Mouse (Mus musculus) intestine, embryonic 15.5 days (tissue): ENCODE results near the gene Spsb1. TPM values are rescaled to one million over a fixed set of nuclear protein-coding genes. Genes with fewer than 3 reads are reported as not detected.

Source experiments
- ATAC-seq: fragments of 200-750 bp; cut with Nextera tagmentation; 2 replicates; pipeline ENCODE4 v1.8.0; 2017; ENCODE audit warnings: moderate TSS enrichment, moderate library complexity
- H3K27ac ChIP-seq: fragments of 300-500 bp; sonication (generic); 2 replicates; pipeline ENCODE4 v1.5.1; 2015; ENCODE audit warnings: mild to moderate bottlenecking, inconsistent platforms
- H3K27me3 ChIP-seq: fragments of 300-500 bp; sonication (generic); replicated peaks from 2 replicates; pipeline ENCODE4 v1.6.1; 2015; ENCODE audit warnings: inconsistent platforms
- H3K36me3 ChIP-seq: fragments of 300-500 bp; sonication (generic); 2 replicates; pipeline ENCODE4 v1.6.1; 2015; ENCODE audit warnings: inconsistent platforms
- H3K4me1 ChIP-seq: fragments of 300-500 bp; sonication (generic); replicated peaks from 2 replicates; pipeline ENCODE4 v1.6.1; 2015; ENCODE audit warnings: inconsistent platforms
- H3K4me2 ChIP-seq: fragments of 300-500 bp; sonication (generic); replicated peaks from 2 replicates; pipeline ENCODE4 v1.6.1; 2015; ENCODE audit warnings: mild to moderate bottlenecking, inconsistent platforms
- H3K4me3 ChIP-seq: fragments of 300-500 bp; sonication (generic); replicated peaks from 2 replicates; pipeline ENCODE4 v1.5.1; 2015; ENCODE audit warnings: inconsistent platforms
- H3K9ac ChIP-seq: fragments of 300-500 bp; sonication (generic); 2 replicates; pipeline ENCODE4 v1.6.1; 2015; ENCODE audit warnings: inconsistent platforms
- H3K9me3 ChIP-seq: fragments of 300-500 bp; sonication (generic); 2 replicates; pipeline ENCODE4 v1.6.1; 2016; ENCODE audit warnings: inconsistent platforms
- WGBS: fragments of 180-500 bp; shearing (Covaris S2); methylation state at CpG from one replicate; pipeline ENCODE4 v1.1.7; 2015; 5-methylcytosine and 5-hydroxymethylcytosine counted together
- polyA plus RNA-seq: library from polyadenylated mRNA; unstranded; fragments of >200 nt; fragmentation: Nextera tagmentation; extraction: Ambion mirVana; gene quantifications from 2 replicates; pipeline ENCODE4 v1.2.1, GENCODE M21; 2015

Gene Spsb1
- polyA plus RNA-seq, 1 experiment from 2014 or later: 18.2 TPM

DNA sequence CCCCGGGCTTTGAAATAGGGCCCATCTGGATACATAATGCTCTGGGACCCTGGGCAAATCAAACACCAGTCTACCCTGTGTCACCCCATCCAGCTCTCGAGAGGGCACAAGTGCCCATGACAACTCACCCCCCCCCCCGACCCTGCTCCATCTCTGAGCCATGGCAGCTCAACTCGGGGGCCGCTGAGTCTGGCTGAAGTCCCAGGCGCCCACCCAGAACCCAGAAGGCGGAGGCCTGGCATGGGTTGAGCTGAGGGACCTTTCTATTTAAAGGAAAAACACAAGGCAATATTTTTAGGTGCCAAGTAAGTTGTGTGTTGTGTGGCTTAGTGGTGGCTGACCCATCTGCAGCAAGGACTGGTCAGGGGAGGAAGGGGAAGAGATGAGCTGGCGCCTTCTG is 9.4 kb upstream of the Spsb1 start:
- H3K9ac ChIP-seq: no peak overlapping the region
- 88% methylated on average over 8 of the region's 8 CpGs for WGBS
- H3K27me3 ChIP-seq: no peaks in the 10 kb centered on the region
- no peak for ATAC-seq
- H3K4me2 ChIP-seq: no peak overlapping the region
- no peaks in the 10 kb centered on the region for H3K36me3 ChIP-seq
- H3K4me3 ChIP-seq: no peak overlapping the region
- peaks cover 21% of the 10 kb centered on the region for H3K4me1 ChIP-seq
- H3K27ac ChIP-seq: no peak overlapping the region
- H3K9me3 ChIP-seq: no peaks in the 10 kb centered on the region

DNA sequence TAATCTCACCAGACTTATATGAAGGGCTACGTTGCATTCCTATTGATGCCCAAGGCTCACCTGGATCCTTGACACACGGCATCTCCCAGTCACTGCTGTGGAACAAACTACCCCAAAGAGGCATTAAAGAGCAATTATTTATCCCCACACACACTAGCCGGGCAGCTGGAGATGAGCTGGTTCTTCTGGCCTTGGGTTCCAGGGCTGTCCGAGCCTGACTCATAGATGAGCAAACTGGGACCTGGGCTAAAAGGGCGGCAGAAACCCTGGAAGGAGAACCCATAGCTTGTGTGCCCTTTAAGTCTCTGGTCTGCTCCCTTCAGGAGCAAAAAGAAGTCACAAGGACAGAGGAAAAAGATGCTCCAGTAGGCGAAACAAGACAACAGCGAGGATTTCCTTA is 5.5 kb upstream of the Spsb1 start:
- H3K9ac ChIP-seq: no peak overlapping the region
- no peak for ATAC-seq
- no peak overlapping the region for H3K4me2 ChIP-seq
- H3K27me3 ChIP-seq: peaks cover 5% of the 10 kb centered on the region; the same call in 1 of the 2 replicates
- WGBS: 89% methylated on average over 7 of the region's 7 CpGs
- peaks cover 12% of the 10 kb centered on the region for H3K4me1 ChIP-seq
- no peak overlapping the region for H3K27ac ChIP-seq
- no peak overlapping the region for H3K4me3 ChIP-seq
- no peaks in the 10 kb centered on the region for H3K36me3 ChIP-seq
- H3K9me3 ChIP-seq: no peaks in the 10 kb centered on the region

DNA sequence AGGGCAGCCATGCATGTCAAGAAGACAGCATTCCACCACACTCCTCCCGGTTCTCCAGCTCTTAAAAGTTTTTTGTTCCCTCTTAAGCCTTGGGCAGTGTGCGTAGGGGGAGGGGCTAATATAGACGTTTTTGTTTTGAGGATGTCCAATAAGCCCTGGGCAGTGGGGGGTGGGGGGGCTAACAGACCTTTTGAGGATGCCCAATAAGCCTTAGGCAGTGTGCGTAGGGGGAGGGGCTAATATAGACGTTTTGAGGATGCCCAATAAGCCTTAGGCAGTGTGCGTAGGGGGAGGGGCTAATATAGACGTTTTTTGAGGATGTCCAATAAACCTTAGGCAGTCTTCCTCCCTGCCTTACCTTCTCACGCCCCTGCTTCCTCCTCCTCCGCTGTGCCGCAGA is 5.0 kb upstream of the Spsb1 start:
- Histone ChIP-seq H3K27me3 (peaks cover 5% of the 10 kb centered on the region; the same call in 1 of the 2 replicates), H3K9ac (no peak overlapping the region), H3K4me2 (no peak overlapping the region), H3K9me3 (no peaks in the 10 kb centered on the region), H3K4me1 (peaks cover 8% of the 10 kb centered on the region), H3K36me3 (no peaks in the 10 kb centered on the region), H3K27ac (no peak overlapping the region), H3K4me3 (no peak overlapping the region)
- no peak for ATAC-seq
- WGBS: 58% methylated on average over 10 of the region's 10 CpGs

DNA sequence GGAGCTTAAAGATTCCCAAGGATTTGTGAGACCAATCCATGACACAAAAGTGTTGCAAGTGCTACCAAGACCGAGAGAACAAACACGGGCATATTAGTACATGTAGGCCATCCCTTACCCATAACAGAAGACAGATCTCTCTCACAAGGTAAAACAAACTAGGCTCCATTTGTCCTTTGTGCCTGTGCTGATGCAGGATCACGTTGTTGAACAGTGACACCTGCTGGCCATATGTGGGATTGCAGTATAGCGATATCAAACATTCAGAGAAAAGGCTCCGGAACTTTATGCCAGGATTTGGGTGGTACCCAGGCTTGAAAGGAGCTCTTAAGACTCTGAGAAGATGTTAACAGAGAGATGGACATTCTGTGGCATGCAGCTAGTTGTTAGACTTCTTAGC is 3.7 kb upstream of the Spsb1 start:
- no peaks in the 10 kb centered on the region for H3K36me3 ChIP-seq
- peaks cover 5% of the 10 kb centered on the region; the same call in 1 of the 2 replicates for H3K27me3 ChIP-seq
- no peaks in the 10 kb centered on the region for H3K9me3 ChIP-seq
- no peak for ATAC-seq
- H3K4me3 ChIP-seq: no peak overlapping the region
- peaks cover 7% of the 10 kb centered on the region for H3K4me1 ChIP-seq
- H3K4me2 ChIP-seq: no peak overlapping the region
- 3% methylated on average over 5 of the region's 5 CpGs for WGBS
- no peak overlapping the region for H3K27ac ChIP-seq
- H3K9ac ChIP-seq: no peak overlapping the region

DNA sequence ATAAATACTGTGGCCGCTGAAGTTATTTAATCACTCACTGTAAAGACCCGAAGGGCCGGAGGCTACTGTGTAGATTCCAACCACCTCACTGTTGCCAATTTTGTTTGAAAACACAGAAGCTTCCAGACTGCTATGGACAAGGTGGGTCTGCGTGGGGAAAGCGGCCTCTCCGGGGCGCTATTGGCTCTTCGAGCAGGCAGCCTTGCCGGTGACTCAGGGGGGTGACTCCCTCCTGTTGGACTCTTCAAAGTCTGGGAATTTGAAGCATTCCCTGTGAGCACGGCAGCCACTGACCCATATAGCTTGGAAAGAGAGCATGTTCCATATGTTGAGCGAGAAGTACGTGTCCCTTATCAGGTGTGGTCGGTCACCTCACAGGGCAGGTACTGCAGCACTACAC is 1.2 kb upstream of the Spsb1 start:
- Histone ChIP-seq H3K27ac (no peak overlapping the region), H3K9ac (no peak overlapping the region), H3K4me3 (no peak overlapping the region), H3K9me3 (no peaks in the 10 kb centered on the region), H3K4me2 (peak overlapping the region; percentile 93), H3K4me1 (peaks cover 9% of the 10 kb centered on the region), H3K27me3 (peaks cover 5% of the 10 kb centered on the region; the same call in 1 of the 2 replicates), H3K36me3 (no peaks in the 10 kb centered on the region)
- WGBS: 36% methylated on average over 13 of the region's 13 CpGs
- no peak for ATAC-seq

DNA sequence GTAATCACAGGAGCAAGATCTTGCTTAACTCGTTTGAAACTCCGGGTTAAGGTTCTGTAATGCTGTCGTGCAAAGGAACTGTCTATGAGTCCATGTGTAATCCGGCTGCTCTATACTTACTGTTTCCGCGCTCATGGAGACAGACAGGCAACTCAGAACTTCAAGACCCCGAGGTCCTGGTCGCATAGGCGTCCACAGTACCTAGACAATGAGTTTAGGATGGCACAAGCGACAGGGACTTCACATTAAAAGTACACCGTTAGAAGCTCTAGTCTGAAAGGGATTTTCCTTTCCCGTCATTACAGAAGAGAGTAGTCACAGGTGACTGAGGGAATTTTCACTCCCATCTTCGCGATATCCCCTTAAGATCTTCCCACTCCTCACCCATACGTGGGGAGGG is 788 bp upstream of the Spsb1 start:
- H3K27me3 ChIP-seq: peaks cover 5% of the 10 kb centered on the region; the same call in 1 of the 2 replicates
- H3K9me3 ChIP-seq: no peaks in the 10 kb centered on the region
- peak overlapping the region; percentile 73; the same call in 1 of the 2 replicates for H3K4me3 ChIP-seq
- H3K4me1 ChIP-seq: peaks cover 9% of the 10 kb centered on the region
- no peak overlapping the region for H3K27ac ChIP-seq
- peak overlapping the region; percentile 93 for H3K4me2 ChIP-seq
- 13% methylated on average over 15 of the region's 15 CpGs for WGBS
- 0 out of 2 replicates have a peak overlapping the region, but pooled peaks have one; percentile 18 for H3K9ac ChIP-seq
- peak; percentile 12 for ATAC-seq
- H3K36me3 ChIP-seq: no peaks in the 10 kb centered on the region

DNA sequence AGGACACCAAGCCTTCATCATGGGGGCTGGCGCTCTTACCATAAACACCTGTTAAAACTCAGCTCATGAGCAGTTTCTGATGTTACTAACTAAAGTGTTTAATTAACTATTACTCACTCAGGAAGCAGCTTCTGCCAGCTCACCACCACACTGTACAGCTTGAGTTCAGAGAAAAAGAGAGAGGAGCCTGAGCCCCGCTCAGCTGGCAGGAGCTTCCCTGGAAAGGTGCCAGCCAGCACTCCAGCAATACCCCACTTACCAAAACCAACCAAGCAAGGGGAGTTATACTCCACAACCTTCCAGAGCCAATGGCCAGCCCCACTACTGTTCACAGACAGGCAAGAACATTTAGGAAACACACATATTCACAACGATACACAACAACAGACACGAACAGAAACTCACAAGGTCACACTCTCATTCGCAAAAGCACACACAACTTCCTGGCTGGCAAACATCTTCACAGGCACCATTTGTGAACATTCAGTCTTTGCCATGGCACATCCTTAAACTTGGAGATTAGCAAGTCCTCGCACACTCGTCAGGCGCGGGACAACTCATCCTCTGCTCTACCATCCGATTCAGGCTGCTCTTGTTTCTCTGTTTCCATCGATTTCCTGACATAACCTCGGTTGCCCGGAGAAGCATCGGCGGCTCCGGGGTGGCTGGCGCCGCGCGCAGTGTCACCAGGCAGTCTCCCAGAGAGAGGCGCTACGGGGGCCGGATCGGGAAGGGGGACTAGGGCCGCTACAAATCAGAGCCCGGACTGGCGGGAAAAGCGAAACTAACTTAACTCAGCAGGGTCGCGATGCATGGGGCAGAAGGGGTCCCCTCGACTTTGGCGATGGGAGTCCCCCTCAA is 992 bp downstream of the Spsb1 start:
- WGBS: 5% methylated on average over 32 of the region's 32 CpGs
- peak overlapping the region; percentile 76 for H3K9ac ChIP-seq
- peak overlapping the region; percentile 79 for H3K27ac ChIP-seq
- H3K4me3 ChIP-seq: peak overlapping the region; percentile 73
- H3K27me3 ChIP-seq: peaks cover 5% of the 10 kb centered on the region; the same call in 1 of the 2 replicates
- H3K9me3 ChIP-seq: no peaks in the 10 kb centered on the region
- ATAC-seq: peak; percentile 4; the same call in 1 of the 2 replicates
- H3K4me2 ChIP-seq: peak overlapping the region; percentile 93
- no peaks in the 10 kb centered on the region for H3K36me3 ChIP-seq
- H3K4me1 ChIP-seq: peaks cover 14% of the 10 kb centered on the region

DNA sequence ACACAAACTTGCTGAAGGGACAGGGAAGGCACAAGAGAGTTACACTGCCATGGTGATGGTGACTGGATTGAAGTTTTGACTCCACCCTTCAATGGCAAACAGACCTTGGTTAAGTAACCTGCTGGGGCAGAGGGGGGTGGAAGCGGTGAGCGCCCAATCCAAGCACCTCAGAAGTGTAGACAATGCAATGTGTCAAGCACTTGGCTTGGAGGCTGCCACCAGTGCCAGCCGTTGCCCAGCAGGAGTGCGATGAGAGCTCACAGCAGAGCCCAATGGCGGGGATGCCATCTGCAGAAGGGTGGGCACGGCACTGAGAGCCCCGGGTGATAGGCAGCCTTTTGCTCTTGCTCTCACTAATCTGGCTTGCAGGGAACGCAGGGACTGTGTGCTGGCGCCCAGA is 2.6 kb downstream of the Spsb1 start:
- H3K4me3 ChIP-seq: no peak overlapping the region
- H3K9ac ChIP-seq: no peak overlapping the region
- peaks cover 23% of the 10 kb centered on the region for H3K4me1 ChIP-seq
- no peaks in the 10 kb centered on the region for H3K36me3 ChIP-seq
- H3K27me3 ChIP-seq: peaks cover 5% of the 10 kb centered on the region; the same call in 1 of the 2 replicates
- 91% methylated on average over 9 of the region's 9 CpGs for WGBS
- no peak overlapping the region for H3K27ac ChIP-seq
- no peak for ATAC-seq
- no peaks in the 10 kb centered on the region for H3K9me3 ChIP-seq
- H3K4me2 ChIP-seq: peak overlapping the region; percentile 93; the same call in 1 of the 2 replicates

DNA sequence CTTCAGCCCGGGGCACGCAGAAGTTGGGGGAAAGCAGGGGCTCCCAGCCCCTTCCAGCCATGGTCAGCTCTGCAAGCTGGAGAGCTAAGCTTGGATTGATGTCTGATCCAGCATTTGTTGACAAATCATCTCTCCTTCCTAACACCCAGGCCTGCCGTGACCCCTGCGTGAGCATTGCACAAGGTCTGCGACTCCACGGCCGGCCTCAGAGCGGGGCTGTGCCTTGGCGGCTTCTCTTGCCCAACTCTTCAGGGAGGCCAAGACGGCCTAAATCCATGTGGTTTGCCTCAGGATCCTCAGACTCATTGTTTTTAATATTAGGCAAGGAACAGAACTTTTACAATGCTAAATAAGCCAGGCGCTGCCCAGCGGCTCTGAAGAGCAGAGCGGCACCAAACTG is 3.6 kb downstream of the Spsb1 start:
- 89% methylated on average over 13 of the region's 13 CpGs for WGBS
- no peak overlapping the region for H3K4me2 ChIP-seq

DNA sequence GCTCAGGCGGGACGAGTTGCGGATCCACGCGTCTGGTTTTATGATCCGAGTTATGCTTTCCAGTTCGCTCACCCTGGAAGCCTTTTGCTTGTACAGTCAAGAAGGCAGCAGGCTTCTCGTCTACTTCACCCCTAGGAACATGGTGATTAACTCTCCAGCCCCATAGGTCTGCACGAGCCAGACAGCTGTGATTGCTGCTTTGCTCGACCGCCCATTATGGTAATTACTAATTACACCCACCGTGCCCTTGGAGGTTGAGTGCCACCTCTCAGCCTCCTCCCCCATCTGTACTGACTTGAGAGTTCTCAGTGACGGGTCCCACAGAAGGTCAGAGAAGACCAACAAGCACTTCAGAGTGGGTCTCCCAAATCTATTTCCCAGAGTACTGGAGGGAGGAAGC is 5.2 kb downstream of the Spsb1 start:
- Histone ChIP-seq H3K4me2 (no peak overlapping the region), H3K9me3 (no peaks in the 10 kb centered on the region), H3K27me3 (no peaks in the 10 kb centered on the region), H3K27ac (no peak overlapping the region), H3K4me1 (peaks cover 42% of the 10 kb centered on the region), H3K9ac (no peak overlapping the region), H3K4me3 (no peak overlapping the region), H3K36me3 (no peaks in the 10 kb centered on the region)
- ATAC-seq: no peak
- WGBS: 75% methylated on average over 13 of the region's 13 CpGs

More for the DNA sequence above, 3.6 kb downstream of the Spsb1 start:
- no peaks in the 10 kb centered on the region for H3K9me3 ChIP-seq
- H3K27ac ChIP-seq: no peak overlapping the region
- no peaks in the 10 kb centered on the region for H3K36me3 ChIP-seq
- H3K27me3 ChIP-seq: peaks cover 3% of the 10 kb centered on the region; the same call in 1 of the 2 replicates
- no peak overlapping the region for H3K4me3 ChIP-seq
- peaks cover 32% of the 10 kb centered on the region for H3K4me1 ChIP-seq
- no peak for ATAC-seq
- H3K9ac ChIP-seq: no peak overlapping the region

DNA sequence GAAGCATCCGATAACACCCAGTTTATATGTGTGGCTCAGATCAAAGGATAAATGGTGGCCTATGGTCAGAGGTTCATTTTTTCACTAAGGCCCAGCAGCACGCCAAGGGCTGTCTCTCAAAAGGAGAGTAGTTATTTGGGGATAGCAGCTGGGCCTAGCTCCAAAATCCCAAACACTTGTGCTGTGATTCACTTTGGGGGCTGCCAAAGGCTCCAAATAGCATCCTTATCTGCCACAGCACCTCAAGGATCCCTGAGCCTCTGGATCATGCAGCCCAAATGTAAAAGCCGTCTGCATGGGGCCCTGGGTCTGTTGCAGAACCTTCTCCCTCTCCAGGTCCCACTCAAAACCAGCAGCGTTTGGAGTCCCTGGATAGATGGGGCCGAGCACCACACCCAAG is 6.7 kb downstream of the Spsb1 start:
- Histone ChIP-seq H3K9ac (no peak overlapping the region), H3K27me3 (no peaks in the 10 kb centered on the region), H3K4me1 (peaks cover 51% of the 10 kb centered on the region), H3K4me2 (no peak overlapping the region), H3K4me3 (no peak overlapping the region), H3K36me3 (no peaks in the 10 kb centered on the region), H3K9me3 (no peaks in the 10 kb centered on the region), H3K27ac (no peak overlapping the region)
- WGBS: 59% methylated on average over 5 of the region's 5 CpGs
- ATAC-seq: no peak

DNA sequence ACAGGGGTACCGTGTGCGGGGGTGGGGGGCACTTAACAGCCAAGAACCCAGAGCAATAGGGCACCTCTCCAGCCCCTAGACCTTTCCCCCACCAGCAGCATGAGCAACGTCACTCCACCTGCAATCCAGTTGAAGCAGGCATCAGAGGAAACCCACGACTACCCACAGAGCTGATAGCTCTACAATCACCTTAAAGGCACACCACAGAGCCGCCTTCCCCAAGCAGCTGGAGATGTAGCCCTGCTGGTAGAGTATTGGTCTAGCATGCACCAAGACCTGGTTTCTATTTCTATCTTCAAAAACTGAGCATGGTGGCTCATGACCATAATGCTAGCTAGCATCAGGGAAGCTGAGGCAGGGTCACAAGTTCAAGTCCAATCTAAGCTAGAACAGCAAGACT is 7.4 kb downstream of the Spsb1 start:
- ATAC-seq: no peak
- 80% methylated on average over 5 of the region's 5 CpGs for WGBS
- no peaks in the 10 kb centered on the region for H3K36me3 ChIP-seq
- H3K4me2 ChIP-seq: no peak overlapping the region
- no peak overlapping the region for H3K9ac ChIP-seq
- H3K27me3 ChIP-seq: no peaks in the 10 kb centered on the region
- no peak overlapping the region for H3K27ac ChIP-seq
- H3K4me3 ChIP-seq: no peak overlapping the region
- no peaks in the 10 kb centered on the region for H3K9me3 ChIP-seq
- peaks cover 57% of the 10 kb centered on the region for H3K4me1 ChIP-seq
